Comparison of ENCODE assay signal across 17 mouse cellular contexts in genomic region chr5:102946625-102947024, GRCm38 (mm10).
DNase-seq lines count a peak whose midpoint lies in the region; ATAC-seq lines count a peak whose summit lies in the region.
"Had no signal": no experiment of that assay in that cellular context is flagged by ENCODE, and none has a peak within 500 bp of the region (broad histone marks: within the 10 kb centered on the region; RNA-seq: fewer than 3 reads in every experiment).

No protein-coding gene starts in this region.

- peaks cover 7% of the 10 kb centered on the region; the same call in 1 of the 2 replicates for H3K9me3 ChIP-seq in heart, embryonic 12.5 days (replicated peaks)
- H3K9me3 ChIP-seq in heart, embryonic 11.5 days (replicated peaks; ENCODE audit: control insufficient read depth, low read length) = no peaks in the 10 kb centered on the region
- no peaks in the 10 kb centered on the region; the same call in 1 of the 2 replicates for H3K9me3 ChIP-seq in lung, embryonic 16.5 days (ENCODE audit: control insufficient read depth, low read length)
- H3K9me3 ChIP-seq: hindbrain, embryonic 12.5 days; intestine, embryonic 15.5 days; limb, embryonic 10.5 days; midbrain, embryonic 15.5 days had no signal

- no peaks in the 10 kb centered on the region; the same call in 1 of the 2 replicates for H3K4me1 ChIP-seq in heart, embryonic 12.5 days (replicated peaks)
- no peaks in the 10 kb centered on the region for H3K4me1 ChIP-seq in heart, embryonic 11.5 days (ENCODE audit: control insufficient read depth, insufficient read depth, low read length)
- no peaks in the 10 kb centered on the region for H3K4me1 ChIP-seq in lung, embryonic 16.5 days (replicated peaks; ENCODE audit: control insufficient read depth, insufficient read depth, low read length)
- H3K4me1 ChIP-seq: hindbrain, embryonic 12.5 days; intestine, embryonic 15.5 days; midbrain, embryonic 15.5 days; neural tube, embryonic 12.5 days had no signal

- no peak for DNase-seq in lung, postnatal 10 days
- peak; percentile 31 for DNase-seq in layer of hippocampus, adult 9-10 months (ENCODE audit: low spot score)
- peak; percentile 75 for DNase-seq in telencephalon, adult 2 months (ENCODE audit: low read depth, low spot score)
- DNase-seq in spleen, postnatal 36 days (ENCODE audit: low spot score in 2 of 2) = no peak
- DNase-seq: cerebellum, postnatal 10 days; spleen, adult 18-20 months; thymus, adult 18-20 months had no signal

- H3K27me3 ChIP-seq in heart, embryonic 12.5 days (replicated peaks) = no peaks in the 10 kb centered on the region
- no peaks in the 10 kb centered on the region for H3K27me3 ChIP-seq in heart, embryonic 11.5 days (ENCODE audit: control insufficient read depth, insufficient read depth, low read length)
- no peaks in the 10 kb centered on the region for H3K27me3 ChIP-seq in lung, embryonic 16.5 days (ENCODE audit: control insufficient read depth, insufficient read depth, low read depth, low read length)
- H3K27me3 ChIP-seq: hindbrain, embryonic 12.5 days; intestine, embryonic 15.5 days; midbrain, embryonic 15.5 days; neural tube, embryonic 12.5 days had no signal

- no peak for ATAC-seq in heart, embryonic 12.5 days (ENCODE audit: insufficient number of reproducible peaks, low FRiP score)
- no peak for ATAC-seq in heart, embryonic 11.5 days (replicated peaks; ENCODE audit: insufficient number of reproducible peaks, low FRiP score, low TSS enrichment)
- no peak for ATAC-seq in lung, embryonic 16.5 days (ENCODE audit: low read depth)
- ATAC-seq: intestine, embryonic 15.5 days; midbrain, embryonic 15.5 days had no signal

- 56% methylated on average over 8 of the region's 8 CpGs for WGBS in heart, embryonic 12.5 days
- WGBS in heart, embryonic 11.5 days (ENCODE audit: insufficient replicate concordance) = 59% methylated on average over 8 of the region's 8 CpGs
- 63% methylated on average over 8 of the region's 8 CpGs for WGBS in lung, embryonic 16.5 days

- no peak overlapping the region for H3K4me3 ChIP-seq in heart, embryonic 12.5 days
- H3K4me3 ChIP-seq in heart, embryonic 11.5 days (ENCODE audit: low read depth, low read length) = no peak overlapping the region
- no peak overlapping the region for H3K4me3 ChIP-seq in lung, embryonic 16.5 days (ENCODE audit: low read length)
- H3K4me3 ChIP-seq: hindbrain, embryonic 12.5 days; intestine, embryonic 15.5 days; limb, embryonic 10.5 days; midbrain, embryonic 15.5 days; neural tube, embryonic 12.5 days had no signal

- no peak overlapping the region for H3K9ac ChIP-seq in heart, embryonic 12.5 days
- H3K9ac ChIP-seq in heart, embryonic 11.5 days (ENCODE audit: low read depth, low read length) = no peak overlapping the region
- H3K9ac ChIP-seq in lung, embryonic 16.5 days (ENCODE audit: low read length) = no peak overlapping the region
- H3K9ac ChIP-seq: hindbrain, embryonic 12.5 days; intestine, embryonic 15.5 days; liver, embryonic 14.5 days; midbrain, embryonic 15.5 days; neural tube, embryonic 12.5 days had no signal

- no peak overlapping the region; the same call in 1 of the 2 replicates for H3K27ac ChIP-seq in heart, embryonic 12.5 days (ENCODE audit: poor library complexity, severe bottlenecking)
- H3K27ac ChIP-seq in heart, embryonic 11.5 days (ENCODE audit: low read depth, low read length) = no peak overlapping the region
- no peak overlapping the region for H3K27ac ChIP-seq in lung, embryonic 16.5 days (ENCODE audit: low read length)
- H3K27ac ChIP-seq: hindbrain, embryonic 12.5 days; intestine, embryonic 15.5 days; kidney, postnatal 0 days; limb, embryonic 10.5 days; liver, embryonic 14.5 days; neural tube, embryonic 12.5 days had no signal

- no peaks in the 10 kb centered on the region for H3K36me3 ChIP-seq in heart, embryonic 12.5 days
- H3K36me3 ChIP-seq in heart, embryonic 11.5 days (ENCODE audit: control insufficient read depth, insufficient read depth, low read length) = no peaks in the 10 kb centered on the region
- H3K36me3 ChIP-seq in lung, embryonic 16.5 days (ENCODE audit: control insufficient read depth, insufficient read depth, low read length) = no peaks in the 10 kb centered on the region
- H3K36me3 ChIP-seq: hindbrain, embryonic 12.5 days; intestine, embryonic 15.5 days; limb, embryonic 10.5 days; midbrain, embryonic 15.5 days; neural tube, embryonic 12.5 days had no signal

- peak overlapping the region; percentile 12; the same call in 1 of the 2 replicates for H3K4me2 ChIP-seq in heart, embryonic 12.5 days
- H3K4me2 ChIP-seq in heart, embryonic 11.5 days = no peak overlapping the region; the same call in 1 of the 2 replicates
- peak overlapping the region; percentile 30; the same call in 1 of the 2 replicates for H3K4me2 ChIP-seq in lung, embryonic 16.5 days (ENCODE audit: low read depth, low read length)
- H3K4me2 ChIP-seq: hindbrain, embryonic 12.5 days; intestine, embryonic 15.5 days; midbrain, embryonic 15.5 days; neural tube, embryonic 12.5 days had no signal

Comparison
In these comparisons a context has a peak if more than half of its experiments do, and no peak if none do; other contexts are left out.
1. DNase-seq: peak in layer of hippocampus, adult 9-10 months (single experiment) and telencephalon, adult 2 months (single experiment); none in lung, postnatal 10 days (single experiment) and spleen, postnatal 36 days (0 of 2).